Mouse (Mus musculus) hindbrain, embryonic 16.5 days (tissue): ENCODE measurements at regions not wholly inside any gene's neighbourhood (a gene's known extent, or its start where the extent isn't known, plus 50 kb on each side); places are given as distances from the start of the nearest gene placed in this dataset.

Source experiments
- ATAC-seq: fragments of 200-750 bp; cut with Nextera tagmentation; 2 replicates; pipeline ENCODE4 v1.8.0; 2017; ENCODE audit warnings: moderate TSS enrichment, moderate library complexity
- H3K27ac ChIP-seq: fragments of 300-500 bp; sonication (generic); 2 replicates; pipeline ENCODE4 v1.5.1; 2014; ENCODE audit warnings: low read depth, mild to moderate bottlenecking, control low read depth, low read length, moderate library complexity
- H3K27me3 ChIP-seq: fragments of 300-500 bp; sonication (generic); replicated peaks from 2 replicates; pipeline ENCODE4 v1.6.1; 2014; ENCODE audit warnings: low read length; ENCODE audit not compliant: control insufficient read depth, insufficient read depth
- H3K36me3 ChIP-seq: fragments of 300-500 bp; sonication (generic); 2 replicates; pipeline ENCODE4 v1.6.1; 2014; ENCODE audit warnings: mild to moderate bottlenecking, low read length, moderate library complexity, mixed read lengths; ENCODE audit not compliant: control insufficient read depth, insufficient read depth
- H3K4me1 ChIP-seq: fragments of 300-500 bp; sonication (generic); 2 replicates; pipeline ENCODE4 v1.6.1; 2014; ENCODE audit warnings: low read depth, low read length; ENCODE audit not compliant: control insufficient read depth, insufficient read depth
- H3K4me2 ChIP-seq: fragments of 300-500 bp; sonication (generic); 2 replicates; pipeline ENCODE4 v1.6.1; 2014; ENCODE audit warnings: mild to moderate bottlenecking, low read length, control low read depth, moderate library complexity
- H3K4me3 ChIP-seq: fragments of 300-500 bp; sonication (generic); 2 replicates; pipeline ENCODE4 v1.5.1; 2014; ENCODE audit warnings: mild to moderate bottlenecking, low read length, control low read depth, moderate library complexity
- H3K9ac ChIP-seq: fragments of 300-500 bp; sonication (generic); 2 replicates; pipeline ENCODE4 v1.6.1; 2014; ENCODE audit warnings: low read depth, mild to moderate bottlenecking, control low read depth, low read length, moderate library complexity
- H3K9me3 ChIP-seq: fragments of 300-500 bp; sonication (generic); 2 replicates; pipeline ENCODE4 v1.6.1; 2014; ENCODE audit warnings: mild to moderate bottlenecking, low read length, moderate library complexity; ENCODE audit not compliant: control insufficient read depth
- WGBS: fragments of 180-500 bp; shearing (Covaris S2); extraction: QIAGEN DNeasy Blood & Tissue Kit; methylation state at CpG from one replicate; pipeline ENCODE4 v1.1.7; 2014; 5-methylcytosine and 5-hydroxymethylcytosine counted together

- Histone ChIP-seq H3K4me1 (no peaks in the 10 kb centered on the region), H3K4me3 (no peak overlapping the region), H3K9me3 (peaks cover 5% of the 10 kb centered on the region; the same call in 1 of the 2 replicates), H3K4me2 (no peak overlapping the region), H3K27me3 (no peaks in the 10 kb centered on the region), H3K9ac (no peak overlapping the region), H3K27ac (no peak overlapping the region), H3K36me3 (no peaks in the 10 kb centered on the region)
- ATAC-seq: no peak
Observed at GRCm38 (mm10) chr4:81661096-81661495, 218.5 kb upstream of the Mpdz start.

DNA sequence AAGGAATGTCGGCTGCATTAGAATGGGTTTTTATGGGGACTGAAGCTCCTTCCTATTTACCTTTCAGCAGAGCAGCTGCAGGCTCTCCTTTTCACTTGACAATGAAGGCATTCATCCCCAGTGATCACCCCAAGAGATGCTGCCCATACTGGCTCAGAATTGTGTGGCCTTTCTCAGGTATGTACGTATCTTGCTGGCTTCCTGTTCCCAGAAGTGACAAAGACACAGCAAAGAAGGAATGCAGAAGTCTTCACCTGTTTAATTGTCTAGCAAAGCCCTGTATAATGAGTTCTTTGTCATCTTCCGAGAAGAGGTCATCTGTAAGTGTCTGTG is 185.8 kb upstream of the Mpdz start:
- no peak overlapping the region for H3K9ac ChIP-seq
- no peaks in the 10 kb centered on the region for H3K27me3 ChIP-seq
- no peak overlapping the region for H3K4me2 ChIP-seq
- no peaks in the 10 kb centered on the region for H3K36me3 ChIP-seq
- no peaks in the 10 kb centered on the region for H3K9me3 ChIP-seq
- H3K27ac ChIP-seq: no peak overlapping the region
- no peak for ATAC-seq
- no peaks in the 10 kb centered on the region for H3K4me1 ChIP-seq
- WGBS: 54% methylated on average over 3 of the region's 3 CpGs
- no peak overlapping the region for H3K4me3 ChIP-seq

GRCm38 (mm10) chr4:81627714-81628495 is 185.3 kb upstream of the Mpdz start:
- WGBS: 53% methylated on average over 12 of the region's 12 CpGs
- Histone ChIP-seq H3K27me3 (no peaks in the 10 kb centered on the region), H3K27ac (no peak overlapping the region), H3K4me1 (no peaks in the 10 kb centered on the region), H3K4me2 (no peak overlapping the region), H3K9me3 (no peaks in the 10 kb centered on the region), H3K4me3 (no peak overlapping the region), H3K9ac (no peak overlapping the region), H3K36me3 (no peaks in the 10 kb centered on the region)
- no peak for ATAC-seq

GRCm38 (mm10) chr4:81625348-81625934 is 182.8 kb upstream of the Mpdz start:
- Histone ChIP-seq H3K36me3 (no peaks in the 10 kb centered on the region), H3K9me3 (no peaks in the 10 kb centered on the region), H3K4me3 (no peak overlapping the region), H3K27me3 (no peaks in the 10 kb centered on the region), H3K27ac (no peak overlapping the region), H3K4me1 (no peaks in the 10 kb centered on the region), H3K9ac (no peak overlapping the region), H3K4me2 (no peak overlapping the region)
- WGBS: 53% methylated on average over 10 of the region's 10 CpGs
- no peak for ATAC-seq

DNA sequence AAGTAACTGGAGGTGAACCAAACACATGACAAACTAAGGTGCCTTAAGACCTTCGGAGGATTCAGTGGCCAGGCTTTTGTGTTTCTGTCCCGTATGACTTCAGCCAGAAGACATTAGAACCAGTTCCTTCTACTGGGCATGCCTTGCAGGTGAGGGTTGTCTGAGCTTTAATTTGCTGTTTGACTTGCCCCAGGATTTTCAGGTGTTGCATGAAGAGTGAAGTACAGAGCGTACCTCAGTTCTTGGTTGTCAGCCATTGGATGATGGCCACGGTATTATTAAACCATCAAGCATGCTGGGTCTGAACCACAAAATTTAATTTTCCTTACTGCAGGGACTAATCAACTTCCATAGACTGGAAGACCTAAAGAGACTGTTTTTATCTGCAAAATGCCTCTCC is 181.5 kb upstream of the Mpdz start:
- Histone ChIP-seq H3K36me3 (no peaks in the 10 kb centered on the region), H3K9me3 (no peaks in the 10 kb centered on the region), H3K27me3 (no peaks in the 10 kb centered on the region), H3K9ac (no peak overlapping the region), H3K27ac (no peak overlapping the region), H3K4me2 (no peak overlapping the region), H3K4me3 (no peak overlapping the region), H3K4me1 (no peaks in the 10 kb centered on the region)
- WGBS: 97% methylated on average over 4 of the region's 4 CpGs
- no peak for ATAC-seq

DNA sequence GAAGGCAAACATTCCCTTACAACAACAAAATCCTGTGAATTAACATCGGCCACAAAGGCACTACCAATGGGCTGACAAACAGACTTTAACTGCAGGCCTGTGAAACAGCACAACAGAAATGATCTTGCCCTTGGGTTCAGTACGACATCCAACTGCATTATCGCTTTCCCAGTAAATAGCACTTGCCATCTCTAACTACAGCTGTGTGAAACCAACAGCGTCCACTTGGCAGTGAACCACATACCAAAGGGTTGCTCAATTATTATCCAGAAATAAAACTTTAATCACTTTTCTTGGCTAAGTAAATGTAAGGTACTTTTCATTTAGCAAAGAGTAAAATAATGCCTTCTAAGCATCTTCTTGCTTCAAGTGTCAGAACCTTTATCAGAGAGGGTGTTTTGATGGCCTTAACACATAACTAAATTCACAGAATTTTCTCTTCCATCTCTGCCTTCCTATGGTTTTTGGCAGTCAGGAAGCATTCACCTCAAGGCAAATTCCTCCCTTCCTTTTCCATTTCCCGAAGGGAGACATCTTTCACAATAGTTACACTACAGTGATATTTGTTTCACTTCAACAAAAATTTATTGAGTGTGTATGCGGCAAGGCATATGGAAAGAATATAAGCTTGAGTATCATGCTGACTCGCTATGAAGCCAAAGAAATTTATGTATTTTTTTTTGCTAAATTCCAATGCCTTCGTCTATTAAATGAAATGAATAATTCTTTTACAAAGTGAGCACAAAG is 178.9 kb upstream of the Mpdz start:
- H3K4me3 ChIP-seq: no peak overlapping the region
- no peaks in the 10 kb centered on the region for H3K36me3 ChIP-seq
- H3K9me3 ChIP-seq: no peaks in the 10 kb centered on the region
- H3K4me1 ChIP-seq: no peaks in the 10 kb centered on the region
- H3K4me2 ChIP-seq: no peak overlapping the region
- no peak overlapping the region for H3K27ac ChIP-seq
- no peak overlapping the region for H3K9ac ChIP-seq
- 86% methylated on average over 8 of the region's 8 CpGs for WGBS
- ATAC-seq: no peak
- H3K27me3 ChIP-seq: no peaks in the 10 kb centered on the region

DNA sequence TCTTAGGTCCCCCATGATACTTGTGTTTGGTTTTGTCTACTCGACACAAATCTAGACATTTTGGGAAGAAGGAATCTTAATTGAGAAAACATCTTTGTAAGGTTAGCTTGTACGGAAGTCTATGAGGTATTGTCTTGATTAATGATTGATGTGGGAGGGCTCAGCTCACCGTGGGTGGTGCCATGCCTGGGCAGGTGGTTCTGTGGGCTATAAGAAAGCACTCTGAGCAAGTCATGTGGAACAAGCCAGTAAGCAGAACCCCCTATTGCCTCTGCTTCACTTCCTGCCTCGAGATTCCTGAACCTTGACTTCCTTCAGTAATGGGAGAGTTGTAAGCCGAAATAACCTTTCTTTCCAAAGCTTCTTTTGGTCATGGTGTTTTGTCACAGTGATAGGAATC is 174.6 kb upstream of the Mpdz start:
- no peak overlapping the region for H3K4me2 ChIP-seq
- WGBS: 38% methylated on average over 5 of the region's 5 CpGs
- no peaks in the 10 kb centered on the region for H3K9me3 ChIP-seq
- H3K9ac ChIP-seq: no peak overlapping the region
- no peaks in the 10 kb centered on the region for H3K4me1 ChIP-seq
- H3K36me3 ChIP-seq: no peaks in the 10 kb centered on the region
- H3K27ac ChIP-seq: no peak overlapping the region
- no peaks in the 10 kb centered on the region for H3K27me3 ChIP-seq
- H3K4me3 ChIP-seq: no peak overlapping the region
- ATAC-seq: no peak

GRCm38 (mm10) chr4:81611191-81611590 is 168.6 kb upstream of the Mpdz start:
- no peak for ATAC-seq
- no peaks in the 10 kb centered on the region for H3K4me1 ChIP-seq
- H3K4me3 ChIP-seq: no peak overlapping the region
- H3K27ac ChIP-seq: no peak overlapping the region
- H3K36me3 ChIP-seq: no peaks in the 10 kb centered on the region
- no peak overlapping the region for H3K4me2 ChIP-seq
- WGBS: 82% methylated on average over 2 of the region's 2 CpGs
- no peak overlapping the region for H3K9ac ChIP-seq
- H3K9me3 ChIP-seq: no peaks in the 10 kb centered on the region
- no peaks in the 10 kb centered on the region for H3K27me3 ChIP-seq

DNA sequence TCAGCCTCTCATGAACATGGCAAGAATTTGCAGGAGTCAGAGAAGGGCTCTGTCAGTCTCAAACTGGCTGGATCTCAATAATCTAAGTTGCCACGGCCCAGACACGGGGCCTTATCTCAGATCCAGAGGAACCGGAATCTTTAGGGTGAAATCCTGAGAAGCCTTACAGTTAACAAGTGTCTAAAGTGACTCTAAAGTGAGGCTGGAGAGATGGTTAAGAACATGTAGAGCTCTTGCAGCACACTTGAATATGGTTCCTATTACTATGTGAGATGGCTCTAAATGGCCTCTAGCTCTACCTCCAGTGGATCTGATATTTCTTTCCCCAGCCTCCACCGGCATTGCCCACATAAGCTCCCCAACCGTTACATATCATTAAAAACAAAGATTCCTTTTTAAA is 157.8 kb upstream of the Mpdz start:
- 90% methylated on average over 5 of the region's 5 CpGs for WGBS

More for the DNA sequence above, 157.8 kb upstream of the Mpdz start:
- H3K4me1 ChIP-seq: no peaks in the 10 kb centered on the region
- H3K4me3 ChIP-seq: no peak overlapping the region
- H3K36me3 ChIP-seq: no peaks in the 10 kb centered on the region
- no peaks in the 10 kb centered on the region for H3K27me3 ChIP-seq
- no peak overlapping the region for H3K27ac ChIP-seq
- no peak overlapping the region for H3K4me2 ChIP-seq
- H3K9me3 ChIP-seq: no peaks in the 10 kb centered on the region
- no peak overlapping the region for H3K9ac ChIP-seq
- no peak for ATAC-seq
